Mouse (Mus musculus) MEL (cell line): Measurements from ENCODE around the gene Scrn1. TPM values are rescaled to one million over a fixed set of nuclear protein-coding genes. Genes with fewer than 3 reads are reported as not detected.

Experiments
- DNase-seq: peaks from one replicate; pipeline ENCODE4 v3.0.0; 2011; ENCODE audit warnings: low read depth, low spot score
- H3K27ac ChIP-seq: 2 replicates; pipeline ENCODE4 v1.5.1; 2012; ENCODE audit warnings: low read depth, mild to moderate bottlenecking, control low read depth, low read length, moderate library complexity; ENCODE audit not compliant: control insufficient read depth
- H3K27me3 ChIP-seq, 2 experiments: fragments of 150-350 bp in 1 of 2; sonication (generic) in 1 of 2; 2 replicates each; pipeline ENCODE4 v1.6.1; 2012; ENCODE audit warnings: low read length in 2 of 2, mild to moderate bottlenecking in 2 of 2, improper control_type of control experiment in 1 of 2, moderate library complexity in 1 of 2; ENCODE audit not compliant: insufficient read depth in 2 of 2, control insufficient read depth in 1 of 2
- H3K36me3 ChIP-seq, 2 experiments: 2 replicates each; pipeline ENCODE4 v1.6.1; 2012 to 2014; ENCODE audit warnings: low read length in 2 of 2, improper control_type of control experiment in 1 of 2, inconsistent platforms in 1 of 2, mild to moderate bottlenecking in 1 of 2; ENCODE audit not compliant: insufficient read depth in 2 of 2, control insufficient read depth in 1 of 2
- H3K4me1 ChIP-seq, 2 experiments: fragments of 150-350 bp in 1 of 2; sonication (generic) in 1 of 2; 2 replicates each; pipeline ENCODE4 v1.6.1; 2012; ENCODE audit warnings: low read length in 2 of 2, improper control_type of control experiment in 1 of 2, mild to moderate bottlenecking in 1 of 2; ENCODE audit not compliant: insufficient read depth in 2 of 2, control insufficient read depth in 1 of 2
- H3K4me3 ChIP-seq, 2 experiments: fragments of 150-350 bp in 1 of 2; sonication (generic) in 1 of 2; 2 replicates each; pipeline ENCODE4 v1.5.1; 2012; ENCODE audit warnings: low read depth in 2 of 2, low read length in 2 of 2, mild to moderate bottlenecking in 2 of 2, moderate library complexity in 2 of 2, control low read depth in 1 of 2, improper control_type of control experiment in 1 of 2; ENCODE audit not compliant: control insufficient read depth in 1 of 2, insufficient read depth in 1 of 2
- H3K79me2 ChIP-seq: 2 replicates; pipeline ENCODE4 v1.6.1; 2012; ENCODE audit warnings: mild to moderate bottlenecking, low read length, moderate library complexity; ENCODE audit not compliant: control insufficient read depth, poor library complexity, insufficient read depth
- H3K9ac ChIP-seq: 2 replicates; pipeline ENCODE4 v1.6.1; 2012; ENCODE audit warnings: low read depth, mild to moderate bottlenecking, control low read depth, low read length, moderate library complexity; ENCODE audit not compliant: control insufficient read depth, poor library complexity, severe bottlenecking
- H3K9me3 ChIP-seq: fragments of 150-350 bp; sonication (generic); replicated peaks from 2 replicates; pipeline ENCODE4 v1.6.1; 2012; ENCODE audit warnings: mild to moderate bottlenecking, low read length, improper control_type of control experiment, moderate library complexity; ENCODE audit not compliant: insufficient read depth
- BHLHE40 ChIP-seq: IDR thresholded peaks from 2 replicates; pipeline ENCODE4 v1.6.1; 2012; ENCODE audit warnings: low read depth, mild to moderate bottlenecking, inconsistent platforms, low read length, improper control_type of control experiment, borderline replicate concordance
- CTCF ChIP-seq, 3 experiments: IDR thresholded peaks in 2 of 3; conservative IDR thresholded peaks in 1 of 3; 2 replicates each; pipeline ENCODE4 v1.5.1; 2011 to 2012; ENCODE audit warnings: low read length in 3 of 3, low read depth in 2 of 3, mild to moderate bottlenecking in 2 of 3, improper control_type of control experiment in 1 of 3, inconsistent platforms in 1 of 3, mixed read lengths in 1 of 3, moderate library complexity in 1 of 3; ENCODE audit not compliant: control insufficient read depth in 1 of 3, insufficient read depth in 1 of 3, poor library complexity in 1 of 3, severe bottlenecking in 1 of 3
- EP300 ChIP-seq, 2 experiments: IDR thresholded peaks; 2 replicates each; pipeline ENCODE4 v1.6.1; 2011; ENCODE audit warnings: improper control_type of control experiment in 2 of 2, low read length in 2 of 2, low read depth in 1 of 2, mild to moderate bottlenecking in 1 of 2
- GABPA ChIP-seq: IDR thresholded peaks from 2 replicates; pipeline ENCODE4 v1.6.1; 2012; ENCODE audit warnings: low read depth, mild to moderate bottlenecking, inconsistent platforms, low read length, improper control_type of control experiment, moderate library complexity
- HCFC1 ChIP-seq: IDR thresholded peaks from 2 replicates; pipeline ENCODE4 v1.6.1; 2012; ENCODE audit warnings: low read depth, mild to moderate bottlenecking, inconsistent platforms, low read length, improper control_type of control experiment, moderate library complexity
- MAFK ChIP-seq: IDR thresholded peaks from 2 replicates; pipeline ENCODE4 v1.6.1; 2011; ENCODE audit warnings: low read depth, mild to moderate bottlenecking, low read length, improper control_type of control experiment, borderline replicate concordance
- MAX ChIP-seq: IDR thresholded peaks from 2 replicates; pipeline ENCODE4 v1.6.1; 2011; ENCODE audit warnings: low read length, improper control_type of control experiment
- MAZ ChIP-seq: IDR thresholded peaks from 2 replicates; pipeline ENCODE4 v1.6.1; 2012; ENCODE audit warnings: low read depth, mild to moderate bottlenecking, inconsistent platforms, low read length, improper control_type of control experiment
- MXI1 ChIP-seq: IDR thresholded peaks from 2 replicates; pipeline ENCODE4 v1.6.1; 2011; ENCODE audit warnings: mild to moderate bottlenecking, low read depth, low read length, improper control_type of control experiment
- MYB ChIP-seq: IDR thresholded peaks from 2 replicates; pipeline ENCODE4 v1.6.1; 2011; ENCODE audit warnings: mild to moderate bottlenecking, low read depth, low read length, improper control_type of control experiment
- MYC ChIP-seq: IDR thresholded peaks from 2 replicates; pipeline ENCODE4 v1.6.1; 2011; ENCODE audit warnings: low read depth, mild to moderate bottlenecking, low read length, improper control_type of control experiment, moderate library complexity
- NELFE ChIP-seq: IDR thresholded peaks from 2 replicates; pipeline ENCODE4 v1.6.1; 2011; ENCODE audit warnings: low read depth, low read length, improper control_type of control experiment
- NRF1 ChIP-seq: IDR thresholded peaks from 2 replicates; pipeline ENCODE4 v1.6.1; 2014; ENCODE audit warnings: low read depth, mild to moderate bottlenecking, inconsistent platforms, low read length, improper control_type of control experiment, moderate library complexity; ENCODE audit not compliant: poor library complexity, insufficient read depth, severe bottlenecking
- POLR2A ChIP-seq, 2 experiments: IDR thresholded peaks; 2 replicates each; pipeline ENCODE4 v1.6.1; 2011 to 2012; ENCODE audit warnings: low read length in 2 of 2, mild to moderate bottlenecking in 2 of 2, control low read depth in 1 of 2, improper control_type of control experiment in 1 of 2, low read depth in 1 of 2, moderate library complexity in 1 of 2; ENCODE audit not compliant: control insufficient read depth in 1 of 2, insufficient read depth in 1 of 2, poor library complexity in 1 of 2
- RAD21 ChIP-seq: IDR thresholded peaks from 2 replicates; pipeline ENCODE4 v1.6.1; 2011; ENCODE audit warnings: mild to moderate bottlenecking, low read depth, low read length, improper control_type of control experiment
- SIN3A ChIP-seq: IDR thresholded peaks from 2 replicates; pipeline ENCODE4 v1.6.1; 2012; ENCODE audit warnings: low read length, improper control_type of control experiment, inconsistent platforms
- TBP ChIP-seq: IDR thresholded peaks from 2 replicates; pipeline ENCODE4 v1.8.0; 2011; ENCODE audit warnings: low read depth, low read length, improper control_type of control experiment
- TCF12 ChIP-seq: IDR thresholded peaks from 2 replicates; pipeline ENCODE4 v1.6.1; 2014; ENCODE audit warnings: low read depth, mild to moderate bottlenecking, inconsistent platforms, low read length, improper control_type of control experiment, moderate library complexity
- UBTF ChIP-seq: IDR thresholded peaks from 2 replicates; pipeline ENCODE4 v1.6.1; 2012; ENCODE audit warnings: low read depth, mild to moderate bottlenecking, inconsistent platforms, low read length, improper control_type of control experiment, moderate library complexity, borderline replicate concordance; ENCODE audit not compliant: insufficient read depth
- USF1 ChIP-seq: IDR thresholded peaks from 2 replicates; pipeline ENCODE4 v1.6.1; 2014; ENCODE audit warnings: low read depth, mild to moderate bottlenecking, inconsistent platforms, low read length, improper control_type of control experiment, moderate library complexity
- ZNF384 ChIP-seq: IDR thresholded peaks from 2 replicates; pipeline ENCODE4 v1.6.1; 2012; ENCODE audit warnings: low read depth, mild to moderate bottlenecking, inconsistent platforms, low read length, improper control_type of control experiment
- polyA plus RNA-seq, 2 experiments: library from polyadenylated mRNA; stranded (reverse) in 1 of 2; unstranded in 1 of 2; fragments of >175 nt in 1 of 2; fragments of >200 nt in 1 of 2; gene quantifications; 2 replicates each; pipeline versions ENCODE4 v1.2.1 to v1.2.4; 2012; ENCODE audit warnings: low replicate concordance in 2 of 2, low read depth in 1 of 2; ENCODE audit not compliant: insufficient read length in 2 of 2, insufficient read depth in 1 of 2, missing spikeins in 1 of 2
- total RNA-seq: library from RNA; depleted of rRNA; stranded (reverse); fragments of 300-350 nt; gene quantifications from 2 replicates; pipeline ENCODE4 v1.2.3, GENCODE M21; 2012

Gene Scrn1
- total and polyA plus RNA-seq, 3 experiments = not detected

GRCm38 (mm10) chr6:54594469-54595329 is 28.4 kb upstream of the Scrn1 start, which contains the start of gene Plekha8:
Gene Plekha8, plus strand, starts transcription at chr6:54595111.
- DNase-seq = peak; percentile 91
- peak within 1 kb of the TSS; percentile 70 to 87 for H3K4me3 ChIP-seq
- peaks cover 6% of the 10 kb centered on the region; the same call in 1 of the 2 replicates for H3K79me2 ChIP-seq
- H3K4me1 ChIP-seq = peaks cover 0 to 8% of the 10 kb centered on the region in 2 experiments; a peak in 2 of 4 replicates
- H3K9me3 ChIP-seq = no peaks in the 10 kb centered on the region
- H3K27ac ChIP-seq = no peak within 1 kb of the TSS
- TF ChIP-seq RAD21 (no peak), CTCF (IDR thresholded peaks at IDR 0.05 in 2 of 3, conservative IDR thresholded peaks at IDR 0.05 in 1 of 3; ENCODE audit: control insufficient read depth in 1 of 3, insufficient read depth in 1 of 3, low read depth in 2 of 3, low read length in 3 of 3, poor library complexity in 1 of 3, severe bottlenecking in 1 of 3) (peak in 2 of 3 experiments; percentile 5 to 20; a peak in 2 of 6 replicates), NRF1 (peak; percentile 90), TCF12 (peak; percentile 47; the same call in 1 of the 2 replicates), ZNF384 (peak; percentile 76), MYC (peak; percentile 19; the same call in 1 of the 2 replicates), NELFE (peak; percentile 62), POLR2A (IDR thresholded peaks at IDR 0.05; ENCODE audit: control insufficient read depth in 1 of 2, insufficient read depth in 1 of 2, low read depth in 1 of 2, low read length in 2 of 2, poor library complexity in 1 of 2) (peak; percentile 65 to 84; a peak in 2 of 4 replicates), MAZ (0 out of 2 replicates have a peak, but pooled peaks have one; percentile 43), EP300 (IDR thresholded peaks at IDR 0.05; ENCODE audit: low read depth in 1 of 2, low read length in 2 of 2) (no peak), MAFK (no peak), USF1 (peak; percentile 44; the same call in 1 of the 2 replicates), MXI1 (peak; percentile 91), UBTF (0 out of 2 replicates have a peak, but pooled peaks have one; percentile 52), BHLHE40 (no peak), SIN3A (peak; percentile 87), MYB (no peak), GABPA (no peak), TBP (0 out of 2 replicates have a peak, but pooled peaks have one; percentile 26), HCFC1 (peak; percentile 79), MAX (peak; percentile 59; the same call in 1 of the 2 replicates)
- H3K9ac ChIP-seq = peak within 1 kb of the TSS; percentile 85
- peaks cover 0 to 6% of the 10 kb centered on the region in 2 experiments; a peak in 2 of 4 replicates for H3K36me3 ChIP-seq
- H3K27me3 ChIP-seq = no peaks in the 10 kb centered on the region
